Mouse (Mus musculus) urinary bladder, postnatal 36 days (tissue): ENCODE measurements at regions not wholly inside any gene's neighbourhood (a gene's known extent, or its start where the extent isn't known, plus 50 kb on each side); places are given as distances from the start of the nearest gene placed in this dataset.

ENCODE experiments used
- DNase-seq, 2 experiments: peaks; one replicate each; pipeline ENCODE4 v3.0.0; 2022; ENCODE audit warnings: low spot score in 2 of 2, mixed read lengths in 1 of 2

GRCm38 (mm10) chr16:26169382-26169781 is 63.8 kb upstream of the P3h2 start:
- DNase-seq: no peak

GRCm38 (mm10) chr16:26168216-26168615 is 62.6 kb upstream of the P3h2 start:
- no peak for DNase-seq

GRCm38 (mm10) chr16:26164066-26164465 is 58.5 kb upstream of the P3h2 start:
- no peak for DNase-seq

DNA sequence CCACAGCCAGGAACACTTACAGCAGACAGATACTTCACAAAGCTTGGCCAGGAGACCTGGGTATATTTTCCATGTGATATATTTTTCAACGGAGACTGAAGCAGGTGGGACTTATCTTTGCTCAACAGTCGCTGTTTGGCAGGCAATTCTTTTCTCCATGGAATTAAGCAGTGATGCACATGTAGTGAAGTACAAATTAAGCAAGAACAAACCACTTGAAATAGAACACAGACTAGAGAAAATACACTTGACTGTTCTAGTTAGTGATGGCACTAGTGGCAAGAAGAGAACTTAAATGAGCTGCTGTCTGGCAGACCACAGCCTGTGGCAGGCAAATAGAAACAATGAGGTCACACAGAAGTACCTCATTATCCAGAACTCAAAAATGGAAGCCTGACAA is 57.8 kb upstream of the P3h2 start:
- DNase-seq: no peak

DNA sequence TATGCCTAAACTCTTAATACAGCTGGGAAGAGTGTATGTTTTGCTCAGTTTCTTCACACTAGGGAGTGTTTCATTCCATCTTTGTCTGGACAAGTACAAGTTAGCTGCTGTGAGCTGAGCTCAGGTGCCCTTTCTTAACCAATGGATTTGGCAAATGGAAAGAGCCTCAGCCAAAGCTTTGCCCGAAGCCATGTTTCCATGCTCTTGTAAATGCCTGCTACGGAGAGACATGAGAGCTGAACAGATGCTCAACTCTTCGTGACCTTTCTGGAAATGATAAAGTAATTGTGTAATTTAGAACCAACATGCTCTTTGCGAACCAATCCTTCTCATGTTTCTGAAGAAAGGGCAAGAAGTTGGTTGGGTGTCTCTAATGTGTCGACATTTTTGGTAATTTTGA is 52.0 kb upstream of the P3h2 start:
- no peak for DNase-seq
